Mouse (Mus musculus) lung, postnatal 0 days (tissue): ENCODE measurements around the gene Trap1. TPM values are rescaled to one million over a fixed set of nuclear protein-coding genes. Genes with fewer than 3 reads are reported as not detected.

Experiments
- ATAC-seq: fragments of 200-750 bp; cut with Nextera tagmentation; 2 replicates; pipeline ENCODE4 v1.8.0; 2017; ENCODE audit warnings: moderate library complexity
- DNase-seq: peaks from one replicate; pipeline ENCODE4 v3.0.0-alpha.2; 2016; ENCODE audit warnings: low spot score
- H3K27ac ChIP-seq: fragments of 300-500 bp; sonication (generic); 2 replicates; pipeline ENCODE4 v1.5.1; 2014; ENCODE audit warnings: antibody characterized with exemption, mild to moderate bottlenecking, low read length, mixed read lengths
- H3K27me3 ChIP-seq: fragments of 300-500 bp; sonication (generic); replicated peaks from 2 replicates; pipeline ENCODE4 v1.6.1; 2014; ENCODE audit warnings: low read length, mixed read lengths; ENCODE audit not compliant: insufficient read depth
- H3K36me3 ChIP-seq: fragments of 300-500 bp; sonication (generic); 2 replicates; pipeline ENCODE4 v1.6.1; 2014; ENCODE audit warnings: low read length, mixed read lengths; ENCODE audit not compliant: insufficient read depth
- H3K4me1 ChIP-seq: fragments of 300-500 bp; sonication (generic); 2 replicates; pipeline ENCODE4 v1.6.1; 2014; ENCODE audit warnings: antibody characterized with exemption, low read depth, low read length, mixed read lengths; ENCODE audit not compliant: insufficient read depth
- H3K4me2 ChIP-seq: fragments of 300-500 bp; sonication (generic); replicated peaks from 2 replicates; pipeline ENCODE4 v1.6.1; 2014; ENCODE audit warnings: low read depth, mild to moderate bottlenecking, low read length, moderate library complexity, mixed read lengths
- H3K4me3 ChIP-seq: fragments of 300-500 bp; sonication (generic); 2 replicates; pipeline ENCODE4 v1.5.1; 2014; ENCODE audit warnings: low read depth, low read length
- H3K9ac ChIP-seq: fragments of 300-500 bp; sonication (generic); replicated peaks from 2 replicates; pipeline ENCODE4 v1.6.1; 2014; ENCODE audit warnings: low read depth, mild to moderate bottlenecking
- H3K9me3 ChIP-seq: fragments of 300-500 bp; sonication (generic); 2 replicates; pipeline ENCODE4 v1.6.1; 2016; ENCODE audit warnings: low read length, mixed read lengths
- CTCF ChIP-seq: IDR thresholded peaks from 2 replicates; pipeline ENCODE4 v1.5.1; 2016; ENCODE audit warnings: antibody characterized with exemption, mild to moderate bottlenecking
- EP300 ChIP-seq: IDR thresholded peaks from 2 replicates; pipeline ENCODE4 v1.6.1; 2016; ENCODE audit warnings: antibody characterized with exemption, mild to moderate bottlenecking, control low read depth
- WGBS: fragments of 180-500 bp; shearing (Covaris S2); extraction: QIAGEN DNeasy Blood & Tissue Kit; methylation state at CpG from one replicate; pipeline ENCODE4 v1.1.7; 2014; 5-methylcytosine and 5-hydroxymethylcytosine counted together
- polyA plus RNA-seq: library from polyadenylated mRNA; unstranded; fragments of >200 nt; fragmentation: Nextera tagmentation; extraction: Ambion mirVana; gene quantifications from 2 replicates; pipeline ENCODE4 v1.2.1, GENCODE M21; 2015

Gene Trap1
- polyA plus RNA-seq, 1 experiment from 2014 or later = 32.5 TPM

DNA sequence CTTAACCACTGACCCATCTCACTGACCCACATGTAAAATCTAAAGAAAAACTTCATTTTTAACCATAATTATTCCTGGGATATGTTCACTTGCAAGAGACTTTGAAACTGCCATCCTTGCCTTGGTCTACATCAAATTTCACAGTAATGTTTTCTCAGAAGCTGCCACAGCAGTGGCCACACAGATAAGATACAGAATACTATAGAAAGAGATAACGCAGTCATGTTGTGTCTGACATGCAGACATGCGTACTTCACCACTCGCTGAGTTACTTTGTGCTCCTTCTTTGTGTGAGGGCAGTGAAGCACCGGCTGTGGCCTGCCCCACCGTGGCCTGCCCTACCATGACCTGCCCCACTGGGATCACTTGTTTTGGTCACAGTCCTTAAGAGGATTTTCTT lies 43.7 kb downstream of the Trap1 start:
- H3K9me3 ChIP-seq = no peaks in the 10 kb centered on the region
- 74% methylated on average over 5 of the region's 5 CpGs for WGBS
- H3K4me3 ChIP-seq = no peak overlapping the region
- no peaks in the 10 kb centered on the region for H3K27me3 ChIP-seq
- no peaks in the 10 kb centered on the region for H3K4me1 ChIP-seq
- H3K27ac ChIP-seq = no peak overlapping the region
- no peak overlapping the region for H3K9ac ChIP-seq
- no peaks in the 10 kb centered on the region; the same call in 1 of the 2 replicates for H3K36me3 ChIP-seq
- ATAC-seq (no peak), DNase-seq (no peak)
- H3K4me2 ChIP-seq = no peak overlapping the region
- TF ChIP-seq CTCF = no peak

DNA sequence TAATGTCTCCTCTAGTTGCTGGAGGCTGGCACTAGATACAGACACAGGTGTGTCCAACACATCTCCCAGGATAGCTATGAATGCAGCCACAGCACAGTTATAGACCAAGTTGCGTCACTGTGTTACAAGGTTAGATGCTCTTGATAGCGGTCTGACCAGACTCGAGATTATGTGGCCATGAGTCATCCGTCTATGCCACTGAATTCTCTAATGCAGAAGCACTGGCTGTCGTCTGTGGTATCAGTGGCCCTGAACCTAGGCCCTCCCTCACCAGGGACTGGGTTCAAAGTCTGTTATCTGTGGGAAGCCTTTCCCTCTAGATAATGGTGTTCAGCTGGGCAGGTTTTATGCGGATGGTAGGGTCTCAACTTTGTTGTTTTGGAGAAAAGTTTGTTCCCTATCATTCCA lies 45.3 kb downstream of the Trap1 start:
- TF ChIP-seq EP300 = no peak
- no peak for TF ChIP-seq CTCF
- WGBS = 75% methylated on average over 6 of the region's 6 CpGs
- H3K4me3 ChIP-seq = no peak overlapping the region
- H3K27me3 ChIP-seq = no peaks in the 10 kb centered on the region
- no peak overlapping the region for H3K27ac ChIP-seq
- H3K9me3 ChIP-seq = no peaks in the 10 kb centered on the region
- H3K4me1 ChIP-seq = no peaks in the 10 kb centered on the region
- H3K4me2 ChIP-seq = no peak overlapping the region
- no peaks in the 10 kb centered on the region; the same call in 1 of the 2 replicates for H3K36me3 ChIP-seq
- ATAC-seq = no peak
- DNase-seq = no peak
- H3K9ac ChIP-seq = no peak overlapping the region

DNA sequence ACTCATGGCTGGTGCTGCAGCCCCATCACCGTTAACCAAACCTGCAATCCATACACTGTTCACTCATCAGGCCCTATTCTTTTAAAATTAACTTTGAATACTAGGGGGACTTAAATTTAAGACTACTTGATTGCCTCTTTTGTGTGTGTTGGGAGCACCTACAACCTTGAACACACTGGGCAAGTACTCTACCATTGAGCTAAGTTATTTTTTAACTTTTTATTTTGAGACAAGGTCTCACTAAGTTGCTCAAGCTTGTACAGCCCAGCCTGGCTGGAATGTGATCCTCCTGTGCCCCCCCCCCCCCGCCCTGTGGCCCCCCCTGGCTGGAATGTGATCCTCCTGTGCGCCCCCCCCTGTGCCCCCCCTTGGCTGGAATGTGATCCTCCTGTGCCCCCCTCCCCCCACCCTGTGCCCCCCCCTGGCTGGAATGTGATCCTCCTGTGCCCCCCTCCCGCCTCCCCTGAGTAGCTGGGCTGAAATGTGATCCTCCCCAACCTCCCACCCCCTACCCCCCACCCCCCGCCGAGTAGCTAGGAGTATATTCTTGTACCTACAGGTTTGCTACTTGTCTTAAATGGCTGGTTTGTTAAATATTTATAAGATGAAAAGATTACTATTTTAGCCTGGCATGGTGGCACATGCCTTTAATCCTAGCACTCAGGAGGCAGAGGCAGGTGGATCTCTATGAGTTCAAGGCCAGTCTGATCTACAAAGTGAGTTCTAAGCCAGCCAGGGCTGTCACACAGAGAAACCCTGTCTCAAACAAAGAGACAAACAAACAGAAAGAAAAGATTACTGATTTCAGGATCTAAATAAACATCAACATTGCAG lies 46.0 kb downstream of the Trap1 start:
- no peak for DNase-seq

DNA sequence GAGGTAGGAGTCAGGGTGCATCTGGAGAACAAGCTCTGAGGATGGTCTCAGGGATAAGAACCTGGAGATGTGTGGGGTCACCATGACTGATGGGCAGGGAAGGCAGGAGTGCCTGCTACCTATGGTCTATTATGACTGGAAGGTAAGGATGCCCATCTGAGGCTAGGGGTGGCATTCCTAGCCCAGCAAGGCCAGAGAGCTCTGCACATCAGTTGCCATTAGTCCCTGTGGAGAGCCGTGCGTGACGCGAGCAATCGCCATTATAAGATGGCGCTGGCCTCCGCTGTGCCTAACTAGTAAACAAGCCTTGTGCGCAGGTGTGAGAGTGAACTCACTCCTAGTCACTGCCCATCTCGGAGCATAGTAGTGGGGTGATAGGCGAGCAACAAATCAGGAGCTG lies 47.1 kb downstream of the Trap1 start:
- TF ChIP-seq EP300 (no peak), CTCF (no peak)
- ATAC-seq (no peak), DNase-seq (no peak)
- Histone ChIP-seq H3K36me3 (no peaks in the 10 kb centered on the region), H3K4me2 (no peak overlapping the region), H3K9me3 (no peaks in the 10 kb centered on the region), H3K27me3 (no peaks in the 10 kb centered on the region), H3K4me1 (no peaks in the 10 kb centered on the region), H3K4me3 (no peak overlapping the region), H3K9ac (no peak overlapping the region), H3K27ac (no peak overlapping the region)
- 89% methylated on average over 10 of the region's 10 CpGs for WGBS

More for the DNA sequence above, 46.0 kb downstream of the Trap1 start:
- no peak for ATAC-seq
- Histone ChIP-seq H3K36me3 (no peaks in the 10 kb centered on the region), H3K4me1 (no peaks in the 10 kb centered on the region), H3K27ac (no peak overlapping the region), H3K9me3 (no peaks in the 10 kb centered on the region), H3K4me3 (no peak overlapping the region), H3K27me3 (no peaks in the 10 kb centered on the region), H3K9ac (no peak overlapping the region), H3K4me2 (no peak overlapping the region)
- TF ChIP-seq CTCF (no peak), EP300 (no peak)
- 47% methylated on average over 5 of the region's 6 CpGs for WGBS

DNA sequence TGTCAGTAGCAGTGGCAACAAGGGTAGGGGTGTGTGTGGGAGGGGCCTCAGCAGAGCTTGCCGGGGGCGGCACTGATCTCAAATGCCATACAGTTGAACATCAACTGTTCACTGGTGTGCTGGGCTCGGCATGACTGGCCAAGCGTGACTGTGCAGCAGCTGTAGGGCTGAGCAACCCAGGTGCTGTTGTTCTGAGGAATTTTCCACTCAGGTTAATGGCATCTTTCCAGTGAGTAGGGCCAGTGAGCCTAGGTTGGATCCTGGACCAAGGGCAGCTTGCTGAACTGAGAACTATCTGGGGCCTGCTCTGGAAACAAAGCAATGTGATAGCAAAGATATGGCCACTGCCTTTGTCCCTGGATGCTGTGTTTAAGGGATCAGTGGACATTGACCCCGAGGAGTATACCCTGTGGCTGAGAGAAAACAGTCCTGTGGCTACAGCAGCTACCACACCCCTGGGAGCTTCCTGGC lies 48.2 kb downstream of the Trap1 start:
- no peak overlapping the region for H3K27ac ChIP-seq
- H3K4me1 ChIP-seq = no peaks in the 10 kb centered on the region
- H3K4me3 ChIP-seq = no peak overlapping the region
- TF ChIP-seq EP300 (no peak), CTCF (no peak)
- no peak overlapping the region for H3K9ac ChIP-seq
- no peak overlapping the region for H3K4me2 ChIP-seq
- WGBS = 78% methylated on average over 5 of the region's 5 CpGs
- H3K36me3 ChIP-seq = no peaks in the 10 kb centered on the region
- no peak for DNase-seq
- no peak for ATAC-seq
- H3K9me3 ChIP-seq = no peaks in the 10 kb centered on the region
- H3K27me3 ChIP-seq = no peaks in the 10 kb centered on the region

DNA sequence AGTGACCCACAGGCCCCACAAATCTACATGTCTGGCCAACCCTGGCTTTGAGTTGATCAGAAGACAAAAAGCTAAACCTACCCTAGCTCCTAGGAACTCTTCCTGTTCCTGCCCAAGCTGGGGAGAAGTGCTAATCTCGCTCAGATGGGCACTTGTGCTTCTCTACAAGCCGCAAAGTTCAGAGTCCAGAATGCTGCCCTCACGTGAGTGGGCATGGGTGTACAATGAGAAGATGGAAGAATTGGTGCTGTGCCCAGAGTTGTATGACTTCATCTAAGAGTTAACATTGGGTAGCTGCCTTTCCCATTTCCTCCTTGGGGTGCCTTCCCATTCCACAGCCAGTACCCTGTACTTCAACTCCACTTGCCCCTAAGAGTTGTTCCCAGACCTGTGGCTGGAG lies 50.4 kb downstream of the Trap1 start:
- Histone ChIP-seq H3K9me3 (no peaks in the 10 kb centered on the region), H3K4me3 (no peak overlapping the region), H3K36me3 (no peaks in the 10 kb centered on the region), H3K27me3 (no peaks in the 10 kb centered on the region), H3K4me1 (no peaks in the 10 kb centered on the region), H3K9ac (no peak overlapping the region), H3K27ac (no peak overlapping the region), H3K4me2 (no peak overlapping the region)
- no peak for ATAC-seq
- DNase-seq = no peak
- no peak for TF ChIP-seq EP300
- TF ChIP-seq CTCF = no peak
- WGBS = 69% methylated on average over 3 of the region's 3 CpGs
